Mouse (Mus musculus) adrenal gland, postnatal 10 days (tissue): Measurements from ENCODE around the gene Vmn1r202. TPM values are rescaled to one million over a fixed set of nuclear protein-coding genes. Genes with fewer than 3 reads are reported as not detected.
"Not testable (repeated sequence)": the region's sequence is repeated elsewhere in the genome, so short reads cannot be mapped to it uniquely, and the experiment has no call there.

ENCODE experiments used
- DNase-seq: peaks from one replicate; pipeline ENCODE4 v3.0.0; 2021; ENCODE audit warnings: mixed read lengths
- long read RNA-seq, 2 experiments: library from polyadenylated mRNA; stranded (forward); transcript quantifications; one replicate each; pipeline ENCODE4 v2.0.0; 2021
- total RNA-seq, 2 experiments: library from RNA; stranded (reverse); gene quantifications; 2 replicates each; pipeline ENCODE4 v1.2.3; 2021

Gene Vmn1r202
- total RNA-seq, result under 1 TPM in 1 of 2 experiments, not detected in 1; 0.06 TPM
- long read RNA-seq, experiment 1, result 0 reads
- long read RNA-seq, experiment 2, result 0 reads

GRCm38 (mm10) chr13:22505281-22505680 lies at the start of gene Vmn1r202:
TSS of gene Vmn1r202 (minus strand) at chr13:22505381.
- no peak for DNase-seq

- DNase-seq, result not testable (repeated sequence)
Measured at GRCm38 (mm10) chr13:22552898-22553297, 47.7 kb upstream of the Vmn1r202 start, which contains the start of gene Vmn1r204. TSS of gene Vmn1r204 (plus strand) at chr13:22553198.

- no peak for DNase-seq
Measured at GRCm38 (mm10) chr13:22517814-22518213, 12.6 kb upstream of the Vmn1r202 start, which contains the start of gene Vmn1r203. TSS of gene Vmn1r203 (plus strand) at chr13:22518114.

GRCm38 (mm10) chr13:22502431-22502830 lies 2.8 kb downstream of the Vmn1r202 start:
- DNase-seq, result no peak

GRCm38 (mm10) chr13:22471623-22472022 lies 33.6 kb downstream of the Vmn1r202 start, which contains the start of gene Vmn1r201:
TSS of gene Vmn1r201 (plus strand) at chr13:22471923.
- no peak for DNase-seq

GRCm38 (mm10) chr13:22455145-22455544 lies 50.0 kb downstream of the Vmn1r202 start:
- no peak for DNase-seq

Other genes with a start within 250 kb of the Vmn1r202 start
- not detected for gene Vmn1r195, start 234.9 kb downstream of the Vmn1r202 start, total RNA-seq
- gene Vmn1r196, start 215.5 kb downstream of the Vmn1r202 start, total RNA-seq, result not detected
- not detected for gene Vmn1r197, start 180.8 kb downstream of the Vmn1r202 start, total RNA-seq
- gene Vmn1r198, start 155.0 kb downstream of the Vmn1r202 start, total RNA-seq, result not detected
- gene Vmn1r199, start 125.6 kb downstream of the Vmn1r202 start, total RNA-seq, result not detected
- not detected for gene Vmn1r200, start 115.0 kb downstream of the Vmn1r202 start, total RNA-seq
- gene Vmn1r201, start 33.5 kb downstream of the Vmn1r202 start, total RNA-seq, result not detected
- not detected for gene Vmn1r203, start 12.7 kb upstream of the Vmn1r202 start, total RNA-seq
- not detected for gene Vmn1r204, start 47.8 kb upstream of the Vmn1r202 start, total RNA-seq
- gene Vmn1r205, start 87.6 kb upstream of the Vmn1r202 start, total RNA-seq, result not detected
- gene Vmn1r206, start 118.9 kb upstream of the Vmn1r202 start, total RNA-seq, result not detected
- not detected for gene Vmn1r207-ps, start 224.2 kb upstream of the Vmn1r202 start, total RNA-seq